ENCODE assay signal across 23 mouse cellular contexts in the genomic region with DNA sequence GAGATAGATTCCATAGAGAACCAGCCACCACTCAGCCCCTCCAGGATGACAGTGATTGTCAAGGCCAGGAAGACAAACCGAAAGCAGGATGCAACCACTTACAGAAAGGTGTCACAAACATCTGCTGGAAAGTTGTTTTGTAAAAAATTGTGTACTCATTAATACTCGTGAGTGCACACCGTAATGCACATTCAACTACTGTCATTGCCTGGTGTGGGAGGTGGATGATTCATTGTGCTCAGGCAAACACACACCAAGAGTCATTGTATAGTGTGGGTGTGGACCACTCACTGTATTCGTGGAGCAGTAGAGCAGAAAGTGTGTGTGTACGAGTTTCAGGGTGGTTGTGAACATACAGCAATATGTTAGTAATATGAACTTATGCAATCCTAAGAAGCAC. TPM values are rescaled to one million over a fixed set of nuclear protein-coding genes. Genes with fewer than 3 reads are reported as not detected.
DNase-seq lines count a peak whose midpoint lies in the region; ATAC-seq lines count a peak whose summit lies in the region.
"Had no signal": no experiment of that assay in that cellular context is flagged by ENCODE, and none has a peak within 500 bp of the region (broad histone marks: within the 10 kb centered on the region; RNA-seq: fewer than 3 reads in every experiment).

No protein-coding gene starts in this region.

- intact Hi-C loops in left cerebral cortex, postnatal 36 days (cut with DNase I), result no loop called here
- intact Hi-C loops in left cerebral cortex, postnatal 4 days (cut with DNase I), result loop anchor here (10.0 kb wide), 1 partner anchor 140 kb away; no protein-coding TSS in a partner anchor
- intact Hi-C loops in heart, postnatal 25 days (cut with DNase I), result no loop called here

- ATAC-seq in megakaryocyte, adult 5-6 weeks (ENCODE audit: poor library complexity, severe bottlenecking), result no peak
- ATAC-seq in inflammation-experienced regulatory T-cells, adult 6 months, result peak; percentile 46
- ATAC-seq: forebrain, embryonic 14.5 days had no signal

- no peaks in the 10 kb centered on the region for H3K9me3 ChIP-seq in megakaryocyte, embryonic 14.5 days
- H3K9me3 ChIP-seq: embryonic facial prominence, embryonic 15.5 days; forebrain, embryonic 10.5 days; heart, embryonic 12.5 days; hindbrain, embryonic 15.5 days had no signal

- no peaks in the 10 kb centered on the region for H3K36me3 ChIP-seq in megakaryocyte, embryonic 14.5 days (replicated peaks; ENCODE audit: low read length)
- H3K36me3 ChIP-seq: embryonic facial prominence, embryonic 15.5 days; forebrain, embryonic 10.5 days; G1E; heart, embryonic 12.5 days; hindbrain, embryonic 15.5 days had no signal

- peaks cover 36% of the 10 kb centered on the region for H3K4me1 ChIP-seq in megakaryocyte, embryonic 14.5 days
- H3K4me1 ChIP-seq: embryonic facial prominence, embryonic 15.5 days; heart, embryonic 12.5 days; hindbrain, embryonic 15.5 days had no signal

- no peaks in the 10 kb centered on the region for H3K27me3 ChIP-seq in megakaryocyte, embryonic 14.5 days (replicated peaks)
- H3K27me3 ChIP-seq: embryonic facial prominence, embryonic 15.5 days; heart, embryonic 12.5 days; hindbrain, embryonic 15.5 days had no signal

- H3K4me3 ChIP-seq in megakaryocyte, embryonic 14.5 days (replicated peaks), result peak overlapping the region; percentile 10
- H3K4me3 ChIP-seq: embryonic facial prominence, embryonic 15.5 days; erythroblast, embryonic 14.5 days; forebrain, embryonic 10.5 days; gastrocnemius, adult 2 months; heart, embryonic 12.5 days; hindbrain, embryonic 15.5 days had no signal

- DNase-seq in T-cell, adult 2 months (ENCODE audit: low spot score), result peak; percentile 49
- no peak for DNase-seq in left cerebral cortex, postnatal 36 days (ENCODE audit: low spot score in 2 of 2)
- DNase-seq in left cerebral cortex, postnatal 4 days, result no peak
- DNase-seq in heart, postnatal 25 days (ENCODE audit: low spot score), result no peak
- DNase-seq: adrenal gland, adult 2 months; adrenal gland, postnatal 25 days; cerebellum, adult 2 months; cerebellum, postnatal 10 days; embryo, embryonic 11 days; gastrocnemius, adult 2 months; gastrocnemius, postnatal 25 days; heart, postnatal 36 days had no signal

RNA-seq across cellular contexts. Expression of a gene that starts 31.1 kb away (rescaled TPM):
- 2.1 TPM in 1 of 2 replicates, not detected in the other for polyA plus RNA-seq in megakaryocyte, embryonic 14.5 days (2012; ENCODE audit: insufficient read depth, low replicate concordance)
- 547 TPM in 2 replicates for total RNA-seq in megakaryocyte, adult 5-6 weeks (2015)
- total RNA-seq in megakaryocyte, adult 5-6 weeks (2017), result 704 and 786 TPM in 2 replicates
- polyA plus RNA-seq in inflammation-experienced regulatory T-cells, adult 6 months (2017; shearing (Covaris generic)), result 1,000 to 10,000 TPM; 1,312 to 1,433 (median 1,346) TPM
- 1 to 10 TPM; 2.3 to 3.2 TPM for total RNA-seq in left cerebral cortex, postnatal 36 days (2021)
- 1 to 10 TPM; 1.9 to 2.4 TPM for total RNA-seq in left cerebral cortex, postnatal 4 days (2021)
- total RNA-seq in heart, postnatal 25 days (2021), result 1 to 10 TPM; 4.1 to 6.0 TPM
- polyA plus RNA-seq: C2C12; erythroblast, embryonic 14.5 days; G1E had no signal

Comparison
In these comparisons a context has a peak if more than half of its experiments do, and no peak if none do; other contexts are left out.
1. RNA of a gene that starts 31.1 kb away (total RNA-seq): 547 to 786 TPM in megakaryocyte, adult 5-6 weeks; 4.1 to 6.0 TPM in heart, postnatal 25 days, 2.3 to 3.2 TPM in left cerebral cortex, postnatal 36 days and 1.9 to 2.4 TPM in left cerebral cortex, postnatal 4 days; every median in the first group is over 10 times any median in the second.